Mouse (Mus musculus) mesoderm, embryonic 11.5 days (tissue): ENCODE data around the gene Enthd1.

Source experiments
- DNase-seq: peaks from one replicate; pipeline ENCODE4 v3.0.0-alpha.2; 2012; ENCODE audit warnings: low read depth, low spot score

The Enthd1 gene

GRCm38 (mm10) chr15:80483041-80483705, 81.8 kb downstream of the Enthd1 start:
- no peak for DNase-seq

- DNase-seq: no peak
These were observed 82.6 kb downstream of the Enthd1 start for GRCm38 (mm10) chr15:80482348-80482747.

- no peak for DNase-seq
These were observed 90.4 kb downstream of the Enthd1 start for GRCm38 (mm10) chr15:80474429-80475002.

- DNase-seq: no peak
These were observed 97.1 kb downstream of the Enthd1 start for GRCm38 (mm10) chr15:80467876-80468275.

- peak; percentile 50 for DNase-seq
These were observed 102.8 kb downstream of the Enthd1 start for GRCm38 (mm10) chr15:80462106-80462505.

GRCm38 (mm10) chr15:80461446-80461845, 103.5 kb downstream of the Enthd1 start:
- DNase-seq: no peak

- DNase-seq: no peak
These were observed 104.9 kb downstream of the Enthd1 start for GRCm38 (mm10) chr15:80460011-80460410.

- DNase-seq: no peak
These were observed 107.0 kb downstream of the Enthd1 start for GRCm38 (mm10) chr15:80457984-80458383.

- DNase-seq: no peak
These were observed 110.5 kb downstream of the Enthd1 start for GRCm38 (mm10) chr15:80454486-80454885.

GRCm38 (mm10) chr15:80452425-80452824, 112.5 kb downstream of the Enthd1 start:
- no peak for DNase-seq

GRCm38 (mm10) chr15:80445956-80446687, 118.8 kb downstream of the Enthd1 start:
- DNase-seq: no peak

GRCm38 (mm10) chr15:80440195-80440594, 124.8 kb downstream of the Enthd1 start:
- DNase-seq: no peak

GRCm38 (mm10) chr15:80438423-80438822, 126.5 kb downstream of the Enthd1 start:
- no peak for DNase-seq

GRCm38 (mm10) chr15:80437996-80438395, 127.0 kb downstream of the Enthd1 start:
- no peak for DNase-seq

- no peak for DNase-seq
These were observed 128.0 kb downstream of the Enthd1 start for GRCm38 (mm10) chr15:80436961-80437360.

- no peak for DNase-seq
These were observed 134.6 kb downstream of the Enthd1 start for GRCm38 (mm10) chr15:80430324-80430723.

GRCm38 (mm10) chr15:80418146-80418545, 146.8 kb downstream of the Enthd1 start:
- DNase-seq: no peak

- no peak for DNase-seq
These were observed 147.9 kb downstream of the Enthd1 start for GRCm38 (mm10) chr15:80417066-80417465.

- DNase-seq: no peak
These were observed 149.8 kb downstream of the Enthd1 start for GRCm38 (mm10) chr15:80415132-80415531.

GRCm38 (mm10) chr15:80413988-80414721, 150.8 kb downstream of the Enthd1 start:
- no peak for DNase-seq

- no peak for DNase-seq
These were observed 151.9 kb downstream of the Enthd1 start for GRCm38 (mm10) chr15:80413070-80413469.

- no peak for DNase-seq
These were observed 154.3 kb downstream of the Enthd1 start for GRCm38 (mm10) chr15:80410661-80411060.
